Mouse (Mus musculus): ENCODE data around the gene Cyp8b1. TPM values are rescaled to one million over a fixed set of nuclear protein-coding genes. Genes with fewer than 3 reads are reported as not detected.
A peak's percentile ranks its signal among the peaks of the same experiment; 100 is the strongest.

Gene Cyp8b1
- polyA plus RNA-seq, 1 experiment from 2014 or later = not detected

- no peak overlapping the region for H3K9ac ChIP-seq (replicated peaks)
- H3K4me1 ChIP-seq = no peaks in the 10 kb centered on the region
- WGBS = 19% methylated on average over 14 of the region's 14 CpGs
These were observed 35.3 kb downstream of the Cyp8b1 start for GRCm38 (mm10) chr9:121880840-121881239.

GRCm38 (mm10) chr9:121877052-121877740, 38.9 kb downstream of the Cyp8b1 start:
- no peak overlapping the region for H3K4me2 ChIP-seq (replicated peaks)
- ATAC-seq (replicated peaks) = no peak
- no peak overlapping the region for H3K27ac ChIP-seq (replicated peaks)
- H3K27me3 ChIP-seq = no peaks in the 10 kb centered on the region
- H3K4me3 ChIP-seq = no peak overlapping the region
- 22% methylated on average over 3 of the region's 3 CpGs for WGBS
- no peaks in the 10 kb centered on the region for H3K4me1 ChIP-seq
- no peaks in the 10 kb centered on the region for H3K9me3 ChIP-seq
- H3K9ac ChIP-seq (replicated peaks) = no peak overlapping the region
- no peaks in the 10 kb centered on the region for H3K36me3 ChIP-seq

More at GRCm38 (mm10) chr9:121880840-121881239, 35.3 kb downstream of the Cyp8b1 start:
- no peaks in the 10 kb centered on the region for H3K36me3 ChIP-seq
- no peak for ATAC-seq (replicated peaks)
- H3K9me3 ChIP-seq = no peaks in the 10 kb centered on the region
- H3K27ac ChIP-seq (replicated peaks) = no peak overlapping the region
- H3K4me2 ChIP-seq (replicated peaks) = no peak overlapping the region
- no peak overlapping the region for H3K4me3 ChIP-seq
- H3K27me3 ChIP-seq = no peaks in the 10 kb centered on the region

- H3K9ac ChIP-seq (replicated peaks) = no peak overlapping the region
- no peaks in the 10 kb centered on the region for H3K27me3 ChIP-seq
- H3K4me1 ChIP-seq = peaks cover 3% of the 10 kb centered on the region; the same call in 1 of the 2 replicates
- H3K27ac ChIP-seq (replicated peaks) = no peak overlapping the region
- H3K4me3 ChIP-seq = no peak overlapping the region
- H3K9me3 ChIP-seq = no peaks in the 10 kb centered on the region
- H3K4me2 ChIP-seq (replicated peaks) = no peak overlapping the region
- no peak for ATAC-seq (replicated peaks)
- H3K36me3 ChIP-seq = no peaks in the 10 kb centered on the region
These were observed 42.5 kb downstream of the Cyp8b1 start for GRCm38 (mm10) chr9:121873578-121873977.

GRCm38 (mm10) chr9:121872062-121872683, 43.9 kb downstream of the Cyp8b1 start:
- peaks cover 3% of the 10 kb centered on the region; the same call in 1 of the 2 replicates for H3K4me1 ChIP-seq
- no peak for ATAC-seq (replicated peaks)
- 92% methylated on average over 2 of the region's 2 CpGs for WGBS
- H3K27ac ChIP-seq (replicated peaks) = no peak overlapping the region
- no peak overlapping the region for H3K9ac ChIP-seq (replicated peaks)
- no peaks in the 10 kb centered on the region for H3K36me3 ChIP-seq
- H3K9me3 ChIP-seq = no peaks in the 10 kb centered on the region
- no peak overlapping the region for H3K4me3 ChIP-seq
- H3K4me2 ChIP-seq (replicated peaks) = no peak overlapping the region
- H3K27me3 ChIP-seq = no peaks in the 10 kb centered on the region

GRCm38 (mm10) chr9:121869973-121870515, 46.1 kb downstream of the Cyp8b1 start:
- 0 out of 2 replicates have a peak overlapping the region, but pooled peaks have one; percentile 11 for H3K27ac ChIP-seq (replicated peaks)
- H3K9ac ChIP-seq (replicated peaks) = no peak overlapping the region
- 44% methylated on average over 4 of the region's 4 CpGs for WGBS
- no peaks in the 10 kb centered on the region for H3K9me3 ChIP-seq
- no peak overlapping the region for H3K4me3 ChIP-seq
- H3K4me1 ChIP-seq = peaks cover 9% of the 10 kb centered on the region
- ATAC-seq (replicated peaks) = no peak
- H3K4me2 ChIP-seq (replicated peaks) = no peak overlapping the region
- no peaks in the 10 kb centered on the region for H3K36me3 ChIP-seq
- H3K27me3 ChIP-seq = no peaks in the 10 kb centered on the region

GRCm38 (mm10) chr9:121869432-121869831, 46.7 kb downstream of the Cyp8b1 start:
- Histone ChIP-seq H3K4me2 (replicated peaks) (no peak overlapping the region), H3K4me1 (peaks cover 9% of the 10 kb centered on the region), H3K9ac (replicated peaks) (no peak overlapping the region)

GRCm38 (mm10) chr9:121868236-121868635, 47.9 kb downstream of the Cyp8b1 start:
- Histone ChIP-seq H3K36me3 (no peaks in the 10 kb centered on the region), H3K9me3 (no peaks in the 10 kb centered on the region), H3K4me3 (no peak overlapping the region), H3K4me2 (replicated peaks) (no peak overlapping the region), H3K9ac (replicated peaks) (no peak overlapping the region), H3K27ac (replicated peaks) (no peak overlapping the region), H3K27me3 (no peaks in the 10 kb centered on the region), H3K4me1 (peaks cover 9% of the 10 kb centered on the region)
- WGBS = 65% methylated on average over 6 of the region's 6 CpGs
- no peak for ATAC-seq (replicated peaks)

More at GRCm38 (mm10) chr9:121869432-121869831, 46.7 kb downstream of the Cyp8b1 start:
- no peak overlapping the region for H3K4me3 ChIP-seq
- H3K27me3 ChIP-seq = no peaks in the 10 kb centered on the region
- WGBS = 90% methylated on average over 5 of the region's 5 CpGs
- H3K36me3 ChIP-seq = no peaks in the 10 kb centered on the region
- no peaks in the 10 kb centered on the region for H3K9me3 ChIP-seq
- H3K27ac ChIP-seq (replicated peaks) = no peak overlapping the region
- ATAC-seq (replicated peaks) = no peak

- Histone ChIP-seq H3K27me3 (no peaks in the 10 kb centered on the region), H3K4me3 (no peak overlapping the region), H3K9me3 (no peaks in the 10 kb centered on the region), H3K4me2 (replicated peaks) (no peak overlapping the region), H3K27ac (replicated peaks) (no peak overlapping the region), H3K4me1 (peaks cover 9% of the 10 kb centered on the region), H3K9ac (replicated peaks) (no peak overlapping the region), H3K36me3 (no peaks in the 10 kb centered on the region)
- no peak for ATAC-seq (replicated peaks)
- WGBS = 94% methylated on average over 6 of the region's 6 CpGs
These were observed 48.5 kb downstream of the Cyp8b1 start for GRCm38 (mm10) chr9:121867632-121868031.

GRCm38 (mm10) chr9:121865425-121866008, 50.6 kb downstream of the Cyp8b1 start:
- Histone ChIP-seq H3K27ac (replicated peaks) (no peak overlapping the region), H3K27me3 (no peaks in the 10 kb centered on the region), H3K9ac (replicated peaks) (no peak overlapping the region), H3K4me2 (replicated peaks) (no peak overlapping the region), H3K4me1 (peaks cover 9% of the 10 kb centered on the region), H3K9me3 (no peaks in the 10 kb centered on the region), H3K4me3 (no peak overlapping the region), H3K36me3 (no peaks in the 10 kb centered on the region)
- 25% methylated on average over 3 of the region's 3 CpGs for WGBS
- ATAC-seq (replicated peaks) = no peak

- H3K27ac ChIP-seq (replicated peaks) = no peak overlapping the region
- no peaks in the 10 kb centered on the region for H3K9me3 ChIP-seq
- no peaks in the 10 kb centered on the region for H3K27me3 ChIP-seq
- no peak overlapping the region for H3K4me3 ChIP-seq
- no peak for ATAC-seq (replicated peaks)
- H3K36me3 ChIP-seq = no peaks in the 10 kb centered on the region
- 63% methylated on average over 4 of the region's 4 CpGs for WGBS
- no peak overlapping the region for H3K9ac ChIP-seq (replicated peaks)
- peaks cover 6% of the 10 kb centered on the region for H3K4me1 ChIP-seq
- no peak overlapping the region for H3K4me2 ChIP-seq (replicated peaks)
These were observed 51.3 kb downstream of the Cyp8b1 start for GRCm38 (mm10) chr9:121864837-121865236.
